Mouse (Mus musculus) kidney, postnatal 36 days (tissue): ENCODE results near the gene Cdh15.

Experiments
- DNase-seq, 2 experiments: peaks; one replicate each; pipeline ENCODE4 v3.0.0; 2021 to 2022; ENCODE audit warnings: mixed read lengths in 2 of 2

Gene Cdh15

GRCm38 (mm10) chr8:122896317-122896716 is 48.6 kb downstream of the Cdh15 start:
- no peak for DNase-seq

- no peak for DNase-seq
These were observed 49.4 kb downstream of the Cdh15 start for GRCm38 (mm10) chr8:122897200-122897599.

GRCm38 (mm10) chr8:122898018-122898417 is 50.3 kb downstream of the Cdh15 start:
- DNase-seq = no peak

GRCm38 (mm10) chr8:122898473-122898872 is 50.7 kb downstream of the Cdh15 start:
- DNase-seq = no peak

- DNase-seq = no peak
These were observed 51.3 kb downstream of the Cdh15 start for GRCm38 (mm10) chr8:122899085-122899484.

GRCm38 (mm10) chr8:122901476-122901875 is 53.7 kb downstream of the Cdh15 start:
- no peak for DNase-seq

- peak; percentile 28 to 39 for DNase-seq
These were observed 54.2 kb downstream of the Cdh15 start for GRCm38 (mm10) chr8:122901892-122902515.

- DNase-seq = no peak
These were observed 54.8 kb downstream of the Cdh15 start for GRCm38 (mm10) chr8:122902581-122902980.

- DNase-seq = no peak
These were observed 55.2 kb downstream of the Cdh15 start for GRCm38 (mm10) chr8:122903002-122903401.

GRCm38 (mm10) chr8:122904496-122904895 is 56.7 kb downstream of the Cdh15 start:
- DNase-seq = no peak

- DNase-seq = peak in 1 of 2 experiments; percentile 53
These were observed 57.6 kb downstream of the Cdh15 start for GRCm38 (mm10) chr8:122905346-122905745.

GRCm38 (mm10) chr8:122906463-122907021 is 58.8 kb downstream of the Cdh15 start:
- DNase-seq = peak; percentile 93 to 96

- no peak for DNase-seq
These were observed 64.4 kb downstream of the Cdh15 start for GRCm38 (mm10) chr8:122912150-122912549.

- DNase-seq = no peak
These were observed 65.1 kb downstream of the Cdh15 start for GRCm38 (mm10) chr8:122912871-122913270.

- DNase-seq = no peak
These were observed 69.0 kb downstream of the Cdh15 start for GRCm38 (mm10) chr8:122916766-122917165.
